Mouse (Mus musculus): Measurements from ENCODE around the gene Daam2. TPM values are rescaled to one million over a fixed set of nuclear protein-coding genes. Genes with fewer than 3 reads are reported as not detected.

Gene Daam2
- total and polyA plus RNA-seq, 3 experiments: 0.04 to 0.41 TPM; not detected in 1

DNA sequence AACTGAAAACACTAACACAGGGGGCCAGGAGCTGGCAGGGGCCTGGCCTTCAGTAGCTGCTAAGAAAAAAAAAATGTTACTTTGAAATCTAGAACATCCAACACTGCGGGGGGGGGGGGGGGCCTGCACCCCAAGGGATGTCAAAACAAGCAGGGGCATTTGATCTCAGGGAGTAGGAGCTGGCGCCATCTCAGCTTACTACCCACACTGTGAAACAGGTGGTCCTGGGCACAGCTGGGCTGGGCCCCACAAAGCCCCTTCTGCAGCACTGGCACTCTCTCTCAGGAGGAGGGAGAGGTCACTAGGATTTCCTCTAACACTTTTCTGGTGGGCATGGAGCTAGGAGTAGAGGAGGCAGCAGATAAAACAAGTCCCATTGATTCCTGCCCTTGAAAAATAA is 39.6 kb downstream of the Daam2 start:
- H3K4me3 ChIP-seq (replicated peaks in 1 of 3; ENCODE audit: low read depth in 2 of 3, low read length in 2 of 3, poor library complexity in 1 of 3): no peak overlapping the region
- DNase-seq (ENCODE audit: extremely low read depth): no peak
- H3K4me1 ChIP-seq (ENCODE audit: control insufficient read depth in 1 of 2, insufficient read depth in 2 of 2): no peaks in the 10 kb centered on the region

DNA sequence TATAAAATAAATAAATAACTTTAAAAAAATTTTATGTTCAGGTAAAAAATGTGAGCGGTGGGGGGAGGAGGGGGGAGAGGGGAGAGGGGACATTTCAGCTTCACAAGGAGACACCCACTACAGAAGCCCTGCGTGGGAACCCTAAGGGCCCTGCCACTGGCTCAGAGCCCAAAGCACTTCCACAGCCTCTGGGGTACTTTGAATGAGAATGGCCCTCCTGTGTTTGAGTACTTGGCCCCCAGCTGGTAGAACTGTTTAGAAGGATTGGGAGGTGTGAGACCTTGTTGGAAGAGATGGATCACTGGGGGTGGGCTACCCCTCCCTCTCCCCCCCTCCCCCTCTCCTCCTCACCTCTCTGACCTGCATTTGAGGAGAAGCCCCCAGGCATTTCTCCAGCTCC is 41.7 kb downstream of the Daam2 start:
- Histone ChIP-seq H3K27me3 (replicated peaks) (peaks cover 66% of the 10 kb centered on the region), H3K4me2 (ENCODE audit: insufficient read depth, low read depth, poor library complexity, severe bottlenecking) (no peak overlapping the region), H3K27ac (ENCODE audit: insufficient read depth, low read depth) (no peak overlapping the region), H3K4me3 (replicated peaks in 1 of 3; ENCODE audit: low read depth in 2 of 3, low read length in 2 of 3, poor library complexity in 1 of 3) (no peak overlapping the region), H3K9me3 (replicated peaks; ENCODE audit: low read length) (no peaks in the 10 kb centered on the region), H3K79me2 (replicated peaks; ENCODE audit: control insufficient read depth, extremely low read depth, insufficient read depth, poor library complexity, severe bottlenecking) (no peaks in the 10 kb centered on the region), H3K4me1 (ENCODE audit: control insufficient read depth in 1 of 2, insufficient read depth in 2 of 2) (no peaks in the 10 kb centered on the region), H3K9ac (ENCODE audit: insufficient read depth, low read depth) (no peak overlapping the region), H3K36me3 (replicated peaks in 1 of 2; ENCODE audit: control insufficient read depth in 1 of 2, insufficient read depth in 1 of 2, low read length in 1 of 2) (no peaks in the 10 kb centered on the region)
- TF ChIP-seq RCOR1 (conservative IDR thresholded peaks at IDR 0.05; ENCODE audit: low read depth, low read length) (no peak), MXI1 (IDR thresholded peaks at IDR 0.05; ENCODE audit: low read depth, low read length) (no peak), IRF4 (IDR thresholded peaks at IDR 0.05; ENCODE audit: low read depth, low read length) (no peak), ELF1 (IDR thresholded peaks at IDR 0.05; ENCODE audit: low read depth, low read length) (no peak), ZMIZ1 (IDR thresholded peaks at IDR 0.05; ENCODE audit: low read depth, low read length) (no peak), TBP (conservative IDR thresholded peaks at IDR 0.05; ENCODE audit: low read depth, low read length) (no peak), MEF2A (IDR thresholded peaks at IDR 0.05; ENCODE audit: borderline replicate concordance, low read depth, low read length) (no peak), NELFE (IDR thresholded peaks at IDR 0.05; ENCODE audit: low read depth, low read length) (no peak), GABPA (IDR thresholded peaks at IDR 0.05; ENCODE audit: insufficient replicate concordance, low read depth, low read length) (no peak), PAX5 (IDR thresholded peaks at IDR 0.05; ENCODE audit: low read length) (no peak), KAT2A (IDR thresholded peaks at IDR 0.05; ENCODE audit: insufficient replicate concordance, low read length) (no peak), ETS1 (conservative IDR thresholded peaks at IDR 0.05; ENCODE audit: low read depth, low read length) (no peak), USF1 (IDR thresholded peaks at IDR 0.05; ENCODE audit: low read depth, low read length) (no peak), JUND (conservative IDR thresholded peaks at IDR 0.05; ENCODE audit: low read depth, low read length) (no peak), E2F4 (IDR thresholded peaks at IDR 0.05; ENCODE audit: insufficient replicate concordance, low read depth, low read length) (no peak), EP300 (IDR thresholded peaks at IDR 0.05; ENCODE audit: low read length) (no peak)
- no peak for DNase-seq (ENCODE audit: extremely low read depth)
- dilution Hi-C loops (cut with MboI; ENCODE audit: extremely low pct_ligation_motif_present, extremely low pct_unique_long_range_greater_than_20kb, low sequenced_read_pairs): no loop called here
- in situ Hi-C loops (cut with MboI; ENCODE audit: low pct_ligation_motif_present, low pct_unique_long_range_greater_than_20kb, low sequenced_read_pairs): no loop called here

More for the DNA sequence above, 39.6 kb downstream of the Daam2 start:
- H3K9me3 ChIP-seq (replicated peaks; ENCODE audit: low read length): no peaks in the 10 kb centered on the region
- H3K27ac ChIP-seq (ENCODE audit: insufficient read depth, low read depth): no peak overlapping the region
- dilution Hi-C loops (cut with MboI; ENCODE audit: extremely low pct_ligation_motif_present, extremely low pct_unique_long_range_greater_than_20kb, low sequenced_read_pairs) (no loop called here), in situ Hi-C loops (cut with MboI; ENCODE audit: low pct_ligation_motif_present, low pct_unique_long_range_greater_than_20kb, low sequenced_read_pairs) (no loop called here)
- H3K36me3 ChIP-seq (replicated peaks in 1 of 2; ENCODE audit: control insufficient read depth in 1 of 2, insufficient read depth in 1 of 2, low read length in 1 of 2): no peaks in the 10 kb centered on the region
- H3K27me3 ChIP-seq (replicated peaks): peaks cover 75% of the 10 kb centered on the region
- H3K9ac ChIP-seq (ENCODE audit: insufficient read depth, low read depth): no peak overlapping the region
- H3K4me2 ChIP-seq (ENCODE audit: insufficient read depth, low read depth, poor library complexity, severe bottlenecking): no peak overlapping the region
- TF ChIP-seq GABPA (IDR thresholded peaks at IDR 0.05; ENCODE audit: insufficient replicate concordance, low read depth, low read length) (no peak), ETS1 (conservative IDR thresholded peaks at IDR 0.05; ENCODE audit: low read depth, low read length) (no peak), BHLHE40 (IDR thresholded peaks at IDR 0.05; ENCODE audit: low read depth, low read length) (no peak), SIN3A (IDR thresholded peaks at IDR 0.05; ENCODE audit: low read length) (no peak), ELF1 (IDR thresholded peaks at IDR 0.05; ENCODE audit: low read depth, low read length) (no peak), RCOR1 (conservative IDR thresholded peaks at IDR 0.05; ENCODE audit: low read depth, low read length) (no peak), MYC (IDR thresholded peaks at IDR 0.05; ENCODE audit: low read depth, low read length) (no peak), TBP (conservative IDR thresholded peaks at IDR 0.05; ENCODE audit: low read depth, low read length) (no peak), CHD2 (IDR thresholded peaks at IDR 0.05; ENCODE audit: low read length) (no peak), KAT2A (IDR thresholded peaks at IDR 0.05; ENCODE audit: insufficient replicate concordance, low read length) (no peak), NRF1 (IDR thresholded peaks at IDR 0.05; ENCODE audit: low read depth, low read length) (no peak), ZKSCAN1 (IDR thresholded peaks at IDR 0.05; ENCODE audit: borderline replicate concordance, low read depth, low read length) (no peak)
- no peaks in the 10 kb centered on the region for H3K79me2 ChIP-seq (replicated peaks; ENCODE audit: control insufficient read depth, extremely low read depth, insufficient read depth, poor library complexity, severe bottlenecking)
